Mouse (Mus musculus) cerebellum, postnatal 4 days (tissue): Measurements from ENCODE around the gene Mycbp.
"Not testable (repeated sequence)": the region's sequence is repeated elsewhere in the genome, so short reads cannot be mapped to it uniquely, and the experiment has no call there.

Experiments
- DNase-seq, 2 experiments: peaks; one replicate each; pipeline ENCODE4 v3.0.0; 2022; ENCODE audit warnings: low spot score in 2 of 2, mixed read lengths in 1 of 2

Gene Mycbp

GRCm38 (mm10) chr4:123940878-123941277, 36.2 kb downstream of the Mycbp start:
- DNase-seq: not testable (repeated sequence)

GRCm38 (mm10) chr4:123946701-123947100, 42.1 kb downstream of the Mycbp start:
- DNase-seq: no peak

GRCm38 (mm10) chr4:123947149-123947548, 42.5 kb downstream of the Mycbp start:
- DNase-seq: no peak

GRCm38 (mm10) chr4:123948901-123949300, 44.3 kb downstream of the Mycbp start:
- no peak for DNase-seq

GRCm38 (mm10) chr4:123949649-123950048, 45.0 kb downstream of the Mycbp start:
- no peak for DNase-seq

- DNase-seq: no peak
These were observed 47.4 kb downstream of the Mycbp start for GRCm38 (mm10) chr4:123952059-123952458.

- DNase-seq: peak; percentile 83 to 93
These were observed 52.3 kb downstream of the Mycbp start for GRCm38 (mm10) chr4:123956703-123957491.

- DNase-seq: no peak
These were observed 52.8 kb downstream of the Mycbp start for GRCm38 (mm10) chr4:123957492-123957808.

GRCm38 (mm10) chr4:123957891-123958290, 53.3 kb downstream of the Mycbp start:
- no peak for DNase-seq

GRCm38 (mm10) chr4:123960955-123961354, 56.3 kb downstream of the Mycbp start:
- DNase-seq: no peak
